Mouse (Mus musculus): Measurements from ENCODE around the gene Rpp25l. TPM values are rescaled to one million over a fixed set of nuclear protein-coding genes. Genes with fewer than 3 reads are reported as not detected.
A peak's percentile ranks its signal among the peaks of the same experiment; 100 is the strongest.

Gene Rpp25l
- total RNA-seq, 2 experiments from 2014 or later, result 29.4 to 31.0 TPM

- Histone ChIP-seq H3K4me3 (peak within 1 kb of the TSS; percentile 88), H3K27ac (peak within 1 kb of the TSS; percentile 95)
- peak; percentile 76 to 77 for DNase-seq (ENCODE audit: low spot score in 2 of 2)
- TF ChIP-seq CTCF (conservative IDR thresholded peaks at IDR 0.05), result peak; percentile 92
Measured at GRCm38 (mm10) chr4:41755338-41756305, 42.3 kb upstream of the Rpp25l start, which contains the start of gene Sigmar1. TSS of gene Sigmar1 (minus strand) at chr4:41756157.

- H3K4me3 ChIP-seq, result peak within 1 kb of the TSS; percentile 88
- no peak for TF ChIP-seq CTCF (conservative IDR thresholded peaks at IDR 0.05)
- peak in 1 of 2 experiments; percentile 42 for DNase-seq (ENCODE audit: low spot score in 2 of 2)
- peak within 1 kb of the TSS; percentile 95 for H3K27ac ChIP-seq
Measured at GRCm38 (mm10) chr4:41754797-41755337, 41.5 kb upstream of the Rpp25l start, which contains the start of gene Galt. TSS of gene Galt (plus strand) at chr4:41755228.

- H3K27ac ChIP-seq, result no peak overlapping the region
- no peak for DNase-seq (ENCODE audit: low spot score in 2 of 2)
- no peak for TF ChIP-seq CTCF (conservative IDR thresholded peaks at IDR 0.05)
- H3K4me3 ChIP-seq, result no peak overlapping the region
Measured at GRCm38 (mm10) chr4:41745021-41745420, 31.7 kb upstream of the Rpp25l start.

DNA sequence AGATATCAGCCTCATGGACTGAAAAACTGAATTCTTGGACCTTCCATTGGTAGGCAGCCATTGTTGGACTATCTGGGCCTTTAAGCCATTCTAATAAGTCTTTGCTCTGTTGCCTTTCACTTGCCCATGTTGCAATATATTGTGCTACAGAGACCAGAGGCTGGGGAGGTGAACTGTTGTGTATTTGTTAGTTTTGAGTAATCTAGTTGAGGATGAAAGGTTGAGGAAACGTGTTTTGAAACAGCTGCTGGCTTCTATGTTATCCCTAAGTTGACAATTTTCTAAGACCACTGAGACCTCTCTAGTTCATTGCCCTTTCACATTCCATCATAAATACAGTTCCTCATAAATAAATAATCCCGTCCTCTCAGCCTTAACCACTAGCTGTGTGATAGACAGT is 30.8 kb upstream of the Rpp25l start:
- TF ChIP-seq CTCF (conservative IDR thresholded peaks at IDR 0.05), result no peak
- no peak for DNase-seq (ENCODE audit: low spot score in 2 of 2)
- Histone ChIP-seq H3K27ac (no peak overlapping the region), H3K4me3 (no peak overlapping the region)

DNA sequence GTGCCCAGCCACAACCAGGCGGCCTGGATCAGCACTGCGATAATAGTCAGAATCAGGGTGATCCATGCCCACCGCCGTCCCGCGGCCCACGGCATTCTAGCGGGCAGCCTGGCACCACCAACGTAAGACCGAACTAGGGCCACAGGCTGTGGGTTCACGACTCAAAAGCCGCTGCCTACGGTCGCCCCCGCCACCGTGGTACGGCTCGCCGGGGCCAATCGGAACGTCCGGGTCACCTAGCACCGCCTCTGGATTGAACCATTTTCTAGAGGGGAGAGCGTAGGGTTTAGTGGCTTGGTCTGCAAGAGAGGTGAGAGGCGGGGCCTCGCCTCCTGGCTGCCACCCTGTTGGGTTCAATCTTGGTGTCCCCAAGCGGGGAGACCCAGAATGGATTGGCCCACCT is 27.8 kb upstream of the Rpp25l start:
- peak; percentile 42 for TF ChIP-seq CTCF (conservative IDR thresholded peaks at IDR 0.05)
- Histone ChIP-seq H3K4me3 (peak overlapping the region; percentile 75), H3K27ac (peak overlapping the region; percentile 94)
- peak; percentile 88 to 95 for DNase-seq (ENCODE audit: low spot score in 2 of 2)

- Histone ChIP-seq H3K27ac (peak overlapping the region; percentile 94), H3K4me3 (peak overlapping the region; percentile 75)
- peak; percentile 1; the same call in 1 of the 2 replicates for TF ChIP-seq CTCF (conservative IDR thresholded peaks at IDR 0.05)
- peak in 1 of 2 experiments; percentile 59 for DNase-seq (ENCODE audit: low spot score in 2 of 2)
Measured at GRCm38 (mm10) chr4:41740380-41741157, 27.2 kb upstream of the Rpp25l start.

- Histone ChIP-seq H3K27ac (no peak overlapping the region), H3K4me3 (no peak overlapping the region; the same call in 1 of the 2 replicates)
- TF ChIP-seq CTCF (conservative IDR thresholded peaks at IDR 0.05), result no peak
- no peak for DNase-seq (ENCODE audit: low spot score in 2 of 2)
Measured at GRCm38 (mm10) chr4:41739260-41739659, 25.9 kb upstream of the Rpp25l start.

DNA sequence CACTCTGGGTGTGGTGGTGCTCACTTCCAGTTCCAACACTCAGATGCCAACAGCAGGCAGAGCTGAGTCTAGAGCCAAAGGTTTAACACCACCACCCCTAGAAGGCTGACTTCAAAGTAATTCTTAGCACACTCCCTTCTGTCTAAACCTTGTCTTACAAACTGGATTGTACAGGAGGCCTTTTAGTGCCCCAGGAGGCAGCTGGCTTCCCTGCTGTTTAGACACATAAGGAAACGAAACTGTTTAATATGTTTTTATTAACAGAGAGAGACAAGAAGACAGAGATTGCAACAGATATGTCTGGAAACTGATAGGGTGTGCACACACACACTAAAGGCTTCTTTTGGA is 24.9 kb upstream of the Rpp25l start:
- Histone ChIP-seq H3K27ac (no peak overlapping the region; the same call in 1 of the 2 replicates), H3K4me3 (no peak overlapping the region)
- no peak for DNase-seq (ENCODE audit: low spot score in 2 of 2)
- TF ChIP-seq CTCF (conservative IDR thresholded peaks at IDR 0.05), result no peak

DNA sequence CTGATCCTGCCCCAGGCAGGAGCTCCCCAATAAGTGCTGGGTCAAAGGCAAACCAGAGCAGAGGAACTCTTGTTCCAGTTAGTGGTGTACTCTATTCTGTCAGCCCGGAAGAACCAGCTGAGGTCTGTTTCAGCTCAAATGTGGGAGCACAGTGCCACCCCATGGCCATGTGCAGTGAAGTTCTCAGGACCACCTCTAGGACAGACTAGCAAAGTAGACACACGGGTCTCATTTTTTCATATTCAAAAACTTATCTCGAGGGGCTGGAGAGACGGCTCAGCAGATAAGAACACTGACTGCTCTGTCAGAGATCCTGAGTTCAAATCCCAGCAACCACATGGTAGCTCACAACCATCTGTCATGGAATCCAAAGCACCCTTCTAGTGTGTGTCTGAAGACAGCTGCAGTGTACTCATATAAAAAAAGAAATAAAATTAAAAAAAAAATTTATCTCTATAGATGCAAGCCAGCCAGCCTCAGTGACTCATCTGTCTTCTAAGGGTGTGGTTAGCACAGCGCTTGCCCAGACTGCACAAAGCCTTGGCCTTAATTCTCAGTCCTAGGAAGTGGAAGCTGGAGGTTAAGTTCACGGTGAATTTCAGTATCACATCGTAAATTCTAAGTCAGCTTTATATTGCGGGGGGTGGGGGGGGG is 24.4 kb upstream of the Rpp25l start:
- TF ChIP-seq CTCF (conservative IDR thresholded peaks at IDR 0.05), result peak; percentile 98
- Histone ChIP-seq H3K27ac (no peak overlapping the region; the same call in 1 of the 2 replicates), H3K4me3 (no peak overlapping the region)

DNA sequence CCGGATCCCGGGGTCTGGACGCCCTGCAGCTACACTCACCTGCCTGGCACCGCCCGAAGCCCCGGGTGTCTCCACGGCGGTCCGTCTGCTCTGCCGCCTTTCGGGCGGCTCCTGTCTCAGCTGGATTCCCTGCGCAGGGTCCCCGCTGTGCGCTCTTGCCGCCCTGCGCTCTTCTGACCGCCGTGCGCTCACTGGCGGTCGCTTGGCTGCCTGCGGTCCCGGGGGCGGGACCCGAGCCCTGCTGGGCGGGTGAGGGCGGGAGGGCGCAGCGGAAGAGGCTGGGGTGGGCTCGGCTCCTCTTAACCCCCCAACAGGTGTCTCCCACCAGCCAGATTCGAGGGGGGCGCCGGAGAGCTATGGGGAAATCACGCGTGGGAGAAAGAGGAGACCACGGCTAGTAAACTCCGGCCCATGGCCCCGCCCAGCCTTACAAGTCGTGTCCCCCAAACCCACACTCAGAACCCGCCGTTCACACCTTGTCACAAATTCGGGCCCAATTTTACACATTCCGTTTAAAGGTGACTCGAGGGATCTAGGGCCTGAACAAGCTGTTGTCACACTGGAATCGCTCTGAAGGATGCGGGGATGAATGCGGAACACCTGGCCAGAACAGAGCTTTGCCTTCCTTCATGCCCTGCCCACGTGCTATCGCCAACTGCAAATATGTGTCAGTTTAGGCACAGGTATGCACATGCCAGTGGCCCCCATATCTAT is 17.9 kb upstream of the Rpp25l start, which contains the start of gene Arid3c:
Arid3c (minus strand) TSS at position 91 of the 714 bp plus-strand sequence.
- DNase-seq (ENCODE audit: low spot score in 2 of 2), result no peak
- no peak within 1 kb of the TSS for H3K27ac ChIP-seq
- H3K4me3 ChIP-seq, result peak within 1 kb of the TSS; percentile 41
- no peak for TF ChIP-seq CTCF (conservative IDR thresholded peaks at IDR 0.05)

More for the DNA sequence above, 24.4 kb upstream of the Rpp25l start:
- DNase-seq (ENCODE audit: low spot score in 2 of 2), result peak; percentile 78 to 80

DNA sequence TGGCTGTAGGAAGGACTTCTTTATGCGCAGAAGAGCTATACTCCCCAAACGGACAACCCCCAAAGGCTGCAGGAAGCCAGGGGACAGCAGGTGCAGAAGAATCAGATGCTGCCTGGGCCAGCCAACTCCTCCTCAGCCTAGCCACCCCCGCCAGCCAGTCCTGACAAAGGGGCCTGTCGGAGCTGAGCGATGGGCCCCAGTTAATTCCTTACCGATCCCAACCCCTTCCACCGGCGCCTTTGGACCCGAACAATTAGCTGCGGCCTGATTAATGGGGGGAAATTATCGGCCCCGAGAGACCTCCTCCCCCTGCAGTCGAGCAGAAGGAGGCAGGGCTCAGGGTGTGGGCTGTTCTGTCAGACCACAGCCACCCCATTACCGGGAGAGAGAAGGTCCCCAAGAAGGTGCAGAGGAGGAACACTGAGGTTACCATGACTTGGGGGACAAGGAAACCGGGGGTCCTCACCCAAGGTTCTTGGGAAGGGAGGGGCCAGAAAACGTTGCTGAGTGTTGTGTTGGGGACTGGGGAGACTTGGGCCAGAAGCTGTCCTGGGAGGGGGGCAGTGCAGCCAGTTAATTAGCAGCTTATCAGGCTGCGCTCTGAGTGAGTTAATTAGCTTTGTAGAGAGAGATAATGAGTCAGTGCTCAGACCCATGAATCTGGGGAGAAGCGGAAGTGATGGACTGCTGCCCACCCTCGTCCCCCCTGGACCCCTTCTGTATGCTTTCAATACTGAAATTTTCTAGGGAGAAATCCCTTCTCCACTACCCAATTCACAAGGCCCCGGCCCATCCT is 13.7 kb upstream of the Rpp25l start:
- no peak for DNase-seq (ENCODE audit: low spot score in 2 of 2)
- Histone ChIP-seq H3K27ac (no peak overlapping the region), H3K4me3 (no peak overlapping the region)
- no peak for TF ChIP-seq CTCF (conservative IDR thresholded peaks at IDR 0.05)

Measured in layer of hippocampus, adult 2 months (tissue).